Mouse (Mus musculus): ENCODE data around the gene Dnah6.

- TF ChIP-seq CTCF (IDR thresholded peaks at IDR 0.05; ENCODE audit: low read depth, low read length) (no peak), TAL1 (conservative IDR thresholded peaks at IDR 0.05; ENCODE audit: low read depth, low read length) (no peak)
These were observed 47.9 kb upstream of the Dnah6 start for GRCm38 (mm10) chr6:73269374-73269773.

Measured in G1E (cell line).